Mouse (Mus musculus): Measurements from ENCODE around the gene Tgfbrap1.
"Not testable (repeated sequence)": the region's sequence is repeated elsewhere in the genome, so short reads cannot be mapped to it uniquely, and the experiment has no call there.

The Tgfbrap1 gene

DNA sequence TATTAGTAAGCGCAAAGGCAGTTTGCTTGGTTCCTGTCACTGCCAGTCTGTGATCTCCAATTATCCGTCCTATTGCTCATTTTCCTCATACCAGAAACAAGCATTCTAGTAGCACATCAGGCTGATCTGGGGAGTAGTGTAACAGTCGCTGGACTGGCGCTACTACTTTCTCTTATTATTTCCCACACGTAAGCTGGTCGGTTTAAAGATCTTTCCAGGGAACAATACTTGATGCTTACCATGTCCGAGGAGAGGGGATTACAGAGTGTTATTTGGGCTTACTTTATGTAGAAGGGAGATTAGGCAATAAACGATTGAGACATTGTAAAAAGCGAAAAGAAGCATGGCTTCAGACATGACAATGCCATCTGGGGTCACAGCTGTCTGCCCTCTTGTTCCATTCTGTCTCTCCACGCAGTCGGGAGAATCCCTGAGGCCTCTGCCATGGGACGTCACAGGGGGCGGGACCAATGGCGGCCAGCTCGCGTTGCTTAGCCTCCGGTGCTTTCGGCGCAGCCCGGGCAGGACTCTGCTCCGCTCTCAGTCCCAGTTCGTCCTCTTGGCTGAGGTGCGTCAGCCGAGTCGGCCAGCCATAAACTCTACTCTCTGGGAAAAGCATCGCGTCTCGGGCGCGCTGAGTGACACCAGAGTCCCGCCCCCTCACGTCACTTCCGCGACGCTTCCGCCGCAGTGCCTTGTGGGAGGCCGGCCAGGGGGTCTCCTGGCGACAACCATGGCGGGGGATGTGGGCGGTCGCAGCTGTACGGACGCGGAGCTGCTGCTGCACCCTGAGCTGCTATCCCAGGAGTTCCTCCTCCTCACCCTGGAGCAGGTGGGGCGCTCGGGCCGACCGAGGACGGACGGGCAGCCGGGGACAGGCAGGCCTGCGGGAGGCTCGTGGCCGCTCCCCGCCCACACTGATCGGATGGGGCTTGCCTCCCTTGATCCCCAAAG, at the start of gene Tgfbrap1, which contains the start of gene AI597479:
Gene Tgfbrap1, minus strand, starts transcription at position 607 of the 954 bp plus-strand sequence.
Gene AI597479, plus strand, starts transcription at position 680 of the 954 bp plus-strand sequence.
- DNase-seq (ENCODE audit: low read depth, low spot score), result peak; percentile 77

DNA sequence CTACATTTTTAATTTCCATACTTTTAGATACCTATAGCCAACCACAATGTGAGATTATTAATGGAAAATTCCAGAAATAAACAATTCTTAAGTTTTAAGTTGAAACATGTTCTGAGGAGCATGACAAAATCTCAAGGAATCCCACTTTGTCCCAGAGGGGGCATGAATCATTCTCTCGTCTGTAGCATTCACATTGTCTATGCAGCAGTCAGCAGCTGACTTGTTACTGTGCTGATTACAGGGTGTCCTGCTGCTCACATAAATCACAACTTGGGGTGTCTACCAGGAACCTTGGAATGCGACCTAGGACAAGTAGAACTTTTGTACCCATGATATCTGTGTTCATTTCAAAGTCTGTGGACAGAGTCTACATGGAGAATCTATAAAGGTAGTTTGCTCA, 49.0 kb upstream of the Tgfbrap1 start:
- no peak for DNase-seq (ENCODE audit: low read depth, low spot score)

DNA sequence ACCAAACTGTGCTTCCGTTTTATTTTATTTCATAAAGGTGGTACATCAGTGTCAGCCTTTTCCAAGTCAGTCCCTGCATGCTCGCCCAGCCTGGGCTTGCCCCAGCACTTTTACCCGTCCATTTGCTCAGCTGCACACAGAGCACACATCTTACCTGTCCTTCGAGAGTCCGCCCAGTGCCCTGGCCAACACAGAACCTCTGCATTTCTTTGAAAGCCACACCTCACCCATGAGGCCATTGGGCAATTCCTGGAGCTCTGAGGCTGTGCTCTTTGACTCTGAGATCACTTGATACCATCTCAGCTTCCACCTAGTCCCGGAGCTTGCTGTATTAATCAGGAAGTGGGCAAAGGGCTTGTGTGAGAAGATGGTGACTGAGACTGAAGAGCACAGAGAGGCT, 47.0 kb upstream of the Tgfbrap1 start:
- DNase-seq (ENCODE audit: low read depth, low spot score), result no peak

DNA sequence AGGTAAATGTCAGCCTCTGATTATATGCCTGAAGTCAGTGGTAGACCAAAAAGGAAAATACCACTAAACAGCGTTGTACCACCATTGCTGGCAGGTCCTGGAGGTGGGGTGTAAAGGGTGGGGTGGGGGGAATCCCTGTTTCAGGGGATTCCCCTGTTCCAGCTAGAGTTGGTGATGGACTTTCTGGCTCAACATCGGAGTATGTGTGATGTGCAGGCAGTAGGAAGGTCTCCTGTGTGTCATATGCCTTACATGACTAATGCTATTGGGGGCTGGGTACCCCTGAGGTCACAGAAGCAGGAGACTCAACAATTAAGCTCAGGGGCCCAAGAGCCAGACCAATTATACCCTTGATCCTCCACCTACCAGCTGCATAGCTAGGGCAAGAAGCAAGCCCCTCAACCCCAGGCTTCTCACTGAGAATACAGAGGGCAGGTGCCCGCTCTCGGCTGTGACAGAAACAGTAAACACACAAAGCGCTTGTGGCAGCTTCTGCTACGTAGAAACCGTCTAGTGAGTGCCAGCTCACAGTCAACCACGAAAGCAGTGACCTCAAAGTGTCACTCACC, 46.0 kb upstream of the Tgfbrap1 start:
- DNase-seq (ENCODE audit: low read depth, low spot score), result no peak

DNA sequence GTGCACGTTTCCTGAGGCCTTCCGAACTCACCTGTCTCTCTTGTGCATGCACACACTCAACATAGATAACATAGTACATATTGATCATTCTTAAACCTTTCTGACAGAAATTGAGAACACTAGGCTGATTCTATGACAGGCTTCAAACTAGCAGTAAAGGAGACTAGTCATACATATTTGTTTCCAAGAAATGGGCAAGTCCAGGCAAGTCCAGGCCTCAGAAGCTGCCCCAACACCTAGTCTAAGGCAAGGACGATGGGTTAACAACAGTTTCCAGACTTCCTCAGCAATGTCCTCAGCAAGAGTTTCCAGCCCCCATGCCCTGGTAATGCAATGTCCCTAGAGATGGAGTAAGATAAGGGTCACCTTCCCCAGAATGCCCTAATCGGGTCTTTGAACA, 45.4 kb upstream of the Tgfbrap1 start:
- DNase-seq (ENCODE audit: low read depth, low spot score), result no peak

DNA sequence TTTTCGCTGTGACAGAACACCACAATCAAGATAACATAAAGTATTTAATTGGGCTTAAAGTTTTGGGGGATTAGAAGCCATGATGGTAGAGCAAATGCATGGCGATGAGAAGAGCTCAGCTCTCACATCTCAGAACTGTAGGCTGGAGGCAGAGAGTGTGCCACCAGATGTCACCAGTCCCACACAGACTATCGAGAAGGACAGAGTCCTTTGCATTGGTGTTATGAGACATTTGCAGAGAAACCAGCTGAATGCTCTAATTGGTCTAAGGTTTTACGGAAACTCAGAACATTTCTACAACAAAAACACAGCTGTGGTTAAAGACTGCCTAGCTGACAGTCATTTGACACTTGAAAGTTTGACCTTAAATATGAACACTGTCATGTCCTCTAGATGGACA, 44.8 kb upstream of the Tgfbrap1 start:
- DNase-seq (ENCODE audit: low read depth, low spot score), result no peak

DNA sequence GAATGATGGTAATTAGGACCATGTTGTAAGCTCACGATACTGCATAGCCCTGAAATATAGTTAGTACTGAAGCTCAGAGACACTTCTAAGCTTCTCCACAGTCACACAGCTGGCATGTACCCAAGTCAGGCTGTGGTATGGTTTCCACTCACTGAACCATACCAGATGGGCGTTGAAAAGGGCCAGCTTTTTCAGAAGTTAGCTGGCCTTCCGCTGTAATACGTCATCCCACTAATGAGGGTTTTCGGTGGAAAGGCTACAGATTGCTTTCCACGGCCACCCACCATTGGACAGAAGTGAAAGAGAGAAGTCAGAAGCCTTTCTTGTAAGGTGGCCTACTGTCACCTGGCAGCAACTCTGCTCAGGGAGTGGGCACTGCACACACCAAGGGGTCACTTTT, 44.4 kb upstream of the Tgfbrap1 start:
- no peak for DNase-seq (ENCODE audit: low read depth, low spot score)

DNA sequence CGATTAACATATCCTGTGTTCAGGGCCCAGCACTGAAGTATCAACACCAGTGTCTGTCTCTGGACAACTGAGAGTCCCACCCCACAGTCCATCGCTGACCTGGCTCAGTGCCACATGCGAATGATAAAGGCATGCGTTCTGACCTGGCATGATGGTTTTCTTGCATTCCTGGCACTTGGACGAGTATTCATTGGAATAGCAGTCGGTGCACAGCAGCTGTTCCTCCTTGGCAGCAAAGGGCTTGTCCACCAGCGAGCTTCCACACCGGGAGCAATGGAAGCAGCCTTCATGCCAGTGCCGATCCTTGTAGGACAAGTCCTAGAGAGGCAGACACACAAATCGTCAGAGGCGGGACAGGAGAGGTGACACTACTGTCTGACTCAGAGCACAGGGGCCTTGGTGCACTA, 43.1 kb upstream of the Tgfbrap1 start:
- DNase-seq (ENCODE audit: low read depth, low spot score), result no peak

DNA sequence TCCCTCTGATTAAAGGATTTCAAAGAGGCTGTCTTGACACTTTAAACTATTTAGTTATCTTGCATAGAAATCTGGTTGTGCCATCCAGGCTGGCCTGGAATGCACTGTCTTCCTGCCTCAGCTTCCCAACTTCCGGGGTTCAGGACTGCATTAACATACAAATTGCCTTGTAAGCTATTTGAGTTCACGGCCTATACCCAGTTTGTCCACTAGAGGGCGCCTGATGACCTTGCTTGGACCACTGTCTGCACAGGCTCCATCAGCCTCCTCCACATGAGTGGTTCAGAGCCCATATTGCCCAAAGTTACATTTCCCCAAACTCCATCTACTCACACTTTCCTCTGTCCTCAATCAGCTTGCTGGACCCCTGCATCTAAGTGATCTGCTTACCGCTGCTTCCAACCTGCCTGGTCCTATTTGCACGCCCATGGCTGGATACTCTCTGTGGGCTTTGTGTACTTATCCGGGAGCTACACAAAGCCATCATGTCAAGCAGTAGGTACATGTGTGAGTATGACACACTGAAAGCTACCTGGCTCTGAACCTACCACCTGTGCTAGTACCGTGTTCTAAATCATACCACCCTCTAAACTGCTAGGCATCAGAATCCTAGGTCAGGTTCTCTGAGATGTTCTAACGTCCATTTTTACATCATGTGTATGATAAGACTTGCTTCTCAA, 41.3 kb upstream of the Tgfbrap1 start:
- peak; percentile 75 for DNase-seq (ENCODE audit: low read depth, low spot score)

DNA sequence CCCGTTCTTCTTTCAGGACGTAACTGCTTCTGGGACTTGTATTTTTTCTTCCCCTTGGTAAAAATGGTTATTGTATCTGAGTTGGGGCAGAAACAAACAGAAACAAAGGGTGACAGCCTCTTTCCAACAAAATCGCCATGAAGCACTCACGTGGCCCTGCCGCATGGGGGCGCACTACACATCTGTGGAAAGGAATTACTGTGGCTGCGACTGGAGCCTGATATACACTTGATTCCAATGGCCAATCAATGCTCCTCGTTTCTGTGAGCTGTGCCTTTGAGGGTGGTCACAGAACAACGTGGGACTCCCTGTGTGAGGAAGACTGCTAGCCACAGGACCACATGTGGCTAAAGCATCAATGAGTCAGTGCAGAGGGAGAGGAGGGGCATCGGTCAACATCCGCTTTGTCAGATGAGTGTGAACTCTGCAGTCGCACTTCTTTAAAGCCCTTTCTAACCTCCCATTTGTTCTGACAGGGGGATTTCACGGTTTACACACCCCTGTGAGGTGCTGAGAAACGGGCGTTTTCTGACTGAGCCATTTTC, 39.9 kb upstream of the Tgfbrap1 start:
- DNase-seq (ENCODE audit: low read depth, low spot score), result no peak

DNA sequence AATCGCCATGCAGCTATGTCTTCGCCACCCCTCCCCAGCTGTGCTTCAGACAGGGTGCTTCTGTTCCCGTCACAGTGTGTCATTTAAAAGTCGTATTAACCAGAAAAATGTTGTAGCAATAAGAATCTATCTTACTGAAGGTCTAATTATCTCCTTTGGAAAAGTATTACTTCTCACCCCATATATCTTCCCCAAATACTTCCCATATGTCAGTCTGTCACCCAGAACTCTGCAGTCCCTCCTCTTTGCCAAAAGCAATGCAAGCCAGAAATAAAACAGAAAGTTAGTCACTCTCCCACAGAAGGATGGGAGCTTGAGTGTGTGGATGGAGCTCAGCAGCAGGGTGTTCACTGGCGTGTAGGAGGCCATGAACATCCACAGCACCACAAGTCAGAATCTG, 38.9 kb upstream of the Tgfbrap1 start:
- DNase-seq (ENCODE audit: low read depth, low spot score), result no peak

DNA sequence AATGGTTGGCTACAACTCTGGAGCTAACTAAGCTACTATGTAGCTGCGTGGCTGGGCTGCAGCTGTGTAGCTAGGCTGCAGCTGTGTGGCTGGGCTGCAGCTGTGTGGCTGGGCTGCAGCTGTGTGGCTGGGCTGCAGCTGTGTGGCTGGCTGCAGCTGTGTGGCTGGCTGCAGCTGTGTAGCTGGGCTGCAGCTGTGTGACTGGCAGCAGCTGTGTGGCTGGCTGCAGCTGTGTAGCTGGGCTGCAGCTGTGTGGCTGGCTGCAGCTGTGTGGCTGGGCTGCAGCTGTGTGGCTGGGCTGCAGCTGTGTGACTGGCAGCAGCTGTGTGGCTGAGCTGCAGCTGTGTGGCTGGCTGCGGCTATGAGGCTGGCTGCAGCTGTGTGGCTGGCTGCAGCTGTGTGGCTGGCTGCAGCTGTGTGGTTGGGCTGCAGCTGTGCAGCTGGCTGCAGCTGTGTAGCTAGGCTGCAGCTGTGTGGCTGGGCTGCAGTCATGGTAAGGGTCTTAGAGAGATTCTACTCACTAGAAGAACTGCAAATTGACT, 38.1 kb upstream of the Tgfbrap1 start:
- DNase-seq (ENCODE audit: low read depth, low spot score), result not testable (repeated sequence)

DNA sequence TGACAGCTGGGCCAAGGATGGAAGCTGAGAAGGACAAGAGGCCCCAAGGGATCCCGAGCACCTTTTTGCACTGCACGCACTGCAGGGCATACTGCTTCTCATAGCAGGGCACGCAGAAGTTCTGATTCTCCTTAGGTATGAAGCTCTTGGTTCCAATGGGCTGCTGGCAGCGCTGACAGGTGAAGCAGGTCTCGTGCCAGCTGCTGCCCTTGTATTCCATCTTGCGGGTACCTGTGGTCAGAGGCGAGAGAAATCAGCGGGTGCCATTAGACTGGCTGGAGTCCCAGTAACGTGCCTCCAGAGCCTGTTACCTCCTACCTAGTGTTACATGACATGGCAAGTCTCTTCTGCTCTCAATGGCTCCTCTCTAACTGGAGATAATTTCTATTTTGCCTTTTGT, 33.2 kb upstream of the Tgfbrap1 start:
- no peak for DNase-seq (ENCODE audit: low read depth, low spot score)

DNA sequence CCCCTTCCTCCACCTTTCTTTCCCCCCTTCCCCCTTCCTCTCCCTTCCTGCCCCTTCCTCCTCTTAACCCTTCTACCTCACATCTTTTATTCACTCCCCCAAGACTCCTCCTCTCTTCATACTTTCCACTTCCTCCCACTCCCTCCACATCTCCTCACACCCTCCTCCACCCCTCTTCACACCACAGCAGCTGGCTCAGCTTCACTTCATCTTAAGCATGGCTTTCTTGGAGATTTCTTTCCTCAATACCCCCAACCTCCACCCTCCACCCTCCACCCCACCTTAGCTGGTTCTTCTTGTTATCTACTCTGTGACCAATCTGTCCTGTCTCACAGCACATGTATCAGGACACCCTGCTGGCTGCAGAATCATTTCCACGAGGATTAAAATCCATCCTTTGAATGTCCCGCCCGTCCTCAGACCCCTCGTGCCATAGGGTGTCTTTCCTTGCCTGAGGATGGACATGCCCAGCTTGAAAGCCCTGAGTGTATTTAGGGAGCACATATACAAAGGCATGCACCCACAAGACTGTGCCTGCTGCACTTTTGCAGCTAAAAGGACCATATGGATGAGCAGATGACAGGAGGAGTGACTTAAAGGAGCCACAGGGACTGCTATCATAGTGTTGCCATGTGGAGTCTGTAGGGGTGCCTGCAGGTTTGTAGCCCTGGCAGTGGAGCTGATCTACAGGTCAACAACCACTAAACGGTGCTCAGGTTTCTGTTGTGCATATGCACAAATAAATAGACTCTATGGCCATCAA, 32.0 kb upstream of the Tgfbrap1 start:
- DNase-seq (ENCODE audit: low read depth, low spot score), result no peak

DNA sequence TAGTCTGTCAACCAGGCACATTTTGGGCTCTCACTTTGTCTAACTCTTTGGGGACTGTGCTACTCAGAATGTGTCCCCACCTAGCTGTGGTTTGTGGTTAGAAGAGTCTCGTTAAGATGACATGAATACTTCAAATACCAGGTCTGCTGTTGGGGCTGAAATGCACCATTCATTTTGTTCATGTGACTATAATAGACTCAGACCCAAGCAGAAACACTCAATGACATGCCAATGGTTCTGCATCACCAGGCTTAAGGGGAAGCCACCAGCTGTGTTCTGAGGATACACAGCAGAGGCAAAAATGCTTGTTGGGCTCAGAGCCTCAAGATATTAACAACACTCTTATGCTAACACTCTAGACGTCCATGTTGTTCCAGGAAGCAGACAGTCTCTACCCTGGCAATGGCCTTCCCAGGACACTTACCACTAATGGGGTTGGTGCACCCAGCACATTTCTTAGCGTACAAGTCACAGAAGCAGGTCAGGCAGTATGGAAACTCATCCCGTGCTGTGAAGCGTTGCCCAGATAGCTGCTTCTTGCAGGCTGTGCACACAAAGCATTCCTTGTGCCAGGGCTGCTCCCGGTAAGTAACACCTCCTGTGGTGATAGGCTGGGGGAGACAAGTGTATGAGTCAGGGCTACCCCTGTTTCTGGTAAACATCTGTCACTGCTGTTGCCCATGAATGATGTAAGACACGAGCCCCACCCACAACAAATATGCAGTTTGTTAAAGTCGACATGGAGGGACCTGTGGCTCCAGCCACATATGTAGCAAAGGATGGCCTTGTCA, 29.6 kb upstream of the Tgfbrap1 start:
- no peak for DNase-seq (ENCODE audit: low read depth, low spot score)

DNA sequence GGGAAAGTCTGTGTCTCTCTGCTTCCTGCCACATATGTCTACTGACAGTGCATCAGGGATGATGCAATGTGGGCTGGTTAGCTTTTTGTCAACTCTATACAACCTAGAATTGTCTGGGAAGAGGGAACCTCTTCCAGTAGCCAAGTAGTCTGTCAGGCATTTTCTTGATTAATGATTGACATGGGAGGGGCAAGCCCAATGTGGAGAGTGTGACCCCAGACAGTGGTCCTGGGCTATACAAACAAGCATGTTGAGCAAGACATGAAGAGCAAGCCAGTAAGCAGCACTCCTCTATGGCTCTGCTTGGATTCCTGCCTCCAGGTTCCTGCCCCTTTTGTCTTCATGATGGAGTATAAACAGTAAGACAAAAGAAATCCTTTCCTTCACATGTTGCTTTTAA, 28.8 kb upstream of the Tgfbrap1 start:
- DNase-seq (ENCODE audit: low read depth, low spot score), result no peak

DNA sequence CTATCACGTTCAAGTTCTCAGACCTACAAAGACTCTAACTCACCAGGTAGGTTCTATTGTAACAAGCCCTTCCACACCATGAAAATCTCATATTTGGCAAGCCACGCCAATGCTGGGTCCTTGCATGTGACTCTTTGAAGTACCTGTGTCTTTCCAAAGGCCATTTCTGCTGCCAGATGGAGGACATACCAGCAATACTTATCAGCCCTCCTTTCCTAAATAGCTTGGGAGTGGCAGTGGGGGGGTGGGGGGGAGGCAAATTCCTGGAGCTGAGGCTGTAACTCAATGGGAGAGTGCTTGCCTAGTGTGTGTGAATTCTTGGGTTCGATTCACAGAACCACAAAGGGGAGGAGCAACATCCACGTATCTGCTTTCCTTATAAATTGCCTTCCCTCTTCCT, 26.3 kb upstream of the Tgfbrap1 start:
- no peak for DNase-seq (ENCODE audit: low read depth, low spot score)

DNA sequence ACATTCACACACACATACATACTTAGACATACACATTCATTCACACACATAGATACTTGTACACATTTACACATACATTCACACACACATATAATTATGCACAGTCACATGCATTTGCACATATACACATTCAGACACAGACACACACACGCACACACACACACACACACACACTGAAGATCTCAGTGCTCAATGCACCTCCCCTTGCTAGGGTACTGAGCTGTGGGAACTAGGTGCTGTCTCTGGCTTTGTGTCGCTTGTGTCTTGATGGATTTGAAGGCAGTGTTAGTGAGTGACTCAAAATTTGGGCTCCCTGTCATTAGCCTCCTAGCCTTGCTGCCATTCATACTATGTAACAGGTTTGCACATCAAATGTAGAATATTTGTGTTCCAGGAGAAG, 24.2 kb upstream of the Tgfbrap1 start:
- no peak for DNase-seq (ENCODE audit: low read depth, low spot score)

DNA sequence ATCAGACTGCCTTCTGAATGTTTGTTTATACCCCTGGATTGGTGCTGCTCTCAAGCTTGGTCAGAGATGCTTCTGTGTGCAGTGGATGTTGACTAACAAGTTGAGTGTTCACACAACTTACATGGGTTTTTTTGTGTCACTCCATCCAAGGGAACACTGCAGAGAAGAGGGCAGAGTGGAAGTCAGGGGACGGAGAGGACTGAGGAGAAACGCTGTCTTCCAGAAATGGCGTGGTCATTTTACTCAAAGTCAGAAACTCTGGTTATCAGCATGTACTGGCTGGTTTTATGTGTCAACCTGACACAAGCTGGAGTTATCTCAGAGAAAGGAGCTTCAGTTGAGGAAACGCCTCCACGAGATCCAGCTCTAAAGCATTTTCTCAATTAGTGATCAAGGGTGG, 22.5 kb upstream of the Tgfbrap1 start:
- no peak for DNase-seq (ENCODE audit: low read depth, low spot score)

DNA sequence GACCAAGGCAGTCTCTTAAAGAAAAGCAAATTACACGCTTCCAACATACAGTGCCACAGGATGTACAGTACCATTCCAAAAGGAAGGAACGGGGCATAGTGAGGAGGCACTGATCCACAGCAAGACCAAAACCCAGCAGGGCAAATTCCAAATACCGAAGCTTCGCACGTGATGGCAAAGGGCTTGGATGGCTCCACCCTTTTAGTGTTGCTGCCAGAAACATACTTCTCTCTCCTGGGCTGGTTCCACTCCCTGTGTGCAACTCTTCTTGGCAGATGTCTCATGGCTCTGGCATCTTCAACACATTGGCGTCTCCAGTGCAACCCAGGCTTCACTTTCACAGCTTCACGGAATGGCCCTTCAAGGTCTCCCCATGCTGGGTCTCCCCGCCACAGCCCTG, 19.0 kb upstream of the Tgfbrap1 start:
- no peak for DNase-seq (ENCODE audit: low read depth, low spot score)
